In genomic region chr2:72390474-72390873, GRCm38 (mm10) we compare ENCODE assay signal across 10 mouse cellular contexts.
DNase-seq lines count a peak whose midpoint lies in the region; ATAC-seq and TF ChIP-seq lines count a peak whose summit lies in the region.
"Had no signal": no experiment of that assay in that cellular context is flagged by ENCODE, and none has a peak within 500 bp of the region (broad histone marks: within the 10 kb centered on the region; RNA-seq: fewer than 3 reads in every experiment).

No protein-coding gene starts in this region.

- H3K4me2 ChIP-seq in limb, embryonic 12.5 days = peak overlapping the region; percentile 8; the same call in 1 of the 2 replicates
- H3K4me2 ChIP-seq in heart, embryonic 15.5 days = peak overlapping the region; percentile 41
- H3K4me2 ChIP-seq: intestine, embryonic 15.5 days had no signal

- H3K4me3 ChIP-seq in limb, embryonic 12.5 days (replicated peaks) = no peak overlapping the region
- H3K4me3 ChIP-seq in limb, embryonic 10.5 days = no peak overlapping the region
- H3K4me3 ChIP-seq in gastrocnemius, adult 2 months = peak overlapping the region; percentile 65
- H3K4me3 ChIP-seq in heart, embryonic 15.5 days = 0 out of 2 replicates have a peak overlapping the region, but pooled peaks have one; percentile 3
- H3K4me3 ChIP-seq: intestine, embryonic 15.5 days; myocyte had no signal

- TF ChIP-seq CTCF in gastrocnemius, adult 2 months (IDR thresholded peaks at IDR 0.05) = no peak

- no peaks in the 10 kb centered on the region for H3K27me3 ChIP-seq in limb, embryonic 12.5 days
- no peaks in the 10 kb centered on the region for H3K27me3 ChIP-seq in limb, embryonic 10.5 days (ENCODE audit: low read depth, poor library complexity, severe bottlenecking)
- no peaks in the 10 kb centered on the region for H3K27me3 ChIP-seq in heart, embryonic 15.5 days
- H3K27me3 ChIP-seq: intestine, embryonic 15.5 days had no signal

- peaks cover 25% of the 10 kb centered on the region for H3K4me1 ChIP-seq in limb, embryonic 12.5 days (replicated peaks)
- H3K4me1 ChIP-seq in limb, embryonic 10.5 days = peaks cover 17% of the 10 kb centered on the region
- H3K4me1 ChIP-seq in heart, embryonic 15.5 days (replicated peaks) = peaks cover 25% of the 10 kb centered on the region

- 0 out of 2 replicates have a peak overlapping the region, but pooled peaks have one; percentile 13 for H3K27ac ChIP-seq in limb, embryonic 12.5 days
- no peak overlapping the region for H3K27ac ChIP-seq in limb, embryonic 10.5 days
- peak overlapping the region; percentile 94 for H3K27ac ChIP-seq in gastrocnemius, adult 2 months
- H3K27ac ChIP-seq in heart, embryonic 15.5 days = peak overlapping the region; percentile 79
- H3K27ac ChIP-seq: intestine, embryonic 15.5 days had no signal

- intact Hi-C loops in gastrocnemius, adult 2 months (cut with DNase I) = loop anchor here (1.0 to 2.0 kb wide), 2 partner anchors 92 to 156 kb away; no protein-coding TSS in a partner anchor

- no peak for DNase-seq in limb, embryonic 10.5 days (ENCODE audit: low spot score)
- DNase-seq in gastrocnemius, adult 2 months = peak; percentile 85
- peak; percentile 44 for DNase-seq in kidney, postnatal 14 days
- no peak for DNase-seq in left cerebral cortex, adult 9 months (ENCODE audit: low spot score in 2 of 2)
- DNase-seq in Muller cell, postnatal 12 days (ENCODE audit: inconsistent ontology term) = no peak
- no peak for DNase-seq in cerebellum, postnatal 36 days

- peaks cover 6% of the 10 kb centered on the region; the same call in 1 of the 2 replicates for H3K36me3 ChIP-seq in limb, embryonic 12.5 days
- H3K36me3 ChIP-seq in limb, embryonic 10.5 days = peaks cover 12% of the 10 kb centered on the region
- peaks cover 14% of the 10 kb centered on the region for H3K36me3 ChIP-seq in heart, embryonic 15.5 days

- no peak overlapping the region for H3K9ac ChIP-seq in limb, embryonic 12.5 days (replicated peaks)
- H3K9ac ChIP-seq in heart, embryonic 15.5 days = peak overlapping the region; percentile 21; the same call in 1 of the 2 replicates
- H3K9ac ChIP-seq: intestine, embryonic 15.5 days had no signal

- ATAC-seq in limb, embryonic 12.5 days (ENCODE audit: insufficient number of reproducible peaks, insufficient read depth, low FRiP score, low TSS enrichment, low read depth) = no peak
- peak; percentile 72; the same call in 1 of the 2 replicates for ATAC-seq in heart, embryonic 15.5 days (replicated peaks; ENCODE audit: insufficient number of reproducible peaks, insufficient read depth, low FRiP score, low read depth)

- H3K9me3 ChIP-seq in limb, embryonic 12.5 days = no peaks in the 10 kb centered on the region
- no peaks in the 10 kb centered on the region for H3K9me3 ChIP-seq in limb, embryonic 10.5 days (replicated peaks)
- no peaks in the 10 kb centered on the region for H3K9me3 ChIP-seq in heart, embryonic 15.5 days (replicated peaks)
- H3K9me3 ChIP-seq: intestine, embryonic 15.5 days had no signal

- WGBS in limb, embryonic 12.5 days = 62% methylated on average over 6 of the region's 6 CpGs
- WGBS in limb, embryonic 10.5 days = 79% methylated on average over 6 of the region's 6 CpGs
- 48% methylated on average over 6 of the region's 6 CpGs for WGBS in heart, embryonic 15.5 days

Comparison
In these comparisons a context has a peak if more than half of its experiments do, and no peak if none do; other contexts are left out.
1. H3K4me3 ChIP-seq: peak in gastrocnemius, adult 2 months (single experiment) and heart, embryonic 15.5 days (single experiment); none in limb, embryonic 12.5 days (single experiment) and limb, embryonic 10.5 days (single experiment).
2. DNase-seq: peak in gastrocnemius, adult 2 months (single experiment) and kidney, postnatal 14 days (single experiment); none in limb, embryonic 10.5 days (single experiment), left cerebral cortex, adult 9 months (0 of 2), Muller cell, postnatal 12 days (single experiment) and cerebellum, postnatal 36 days (0 of 2).